Mouse (Mus musculus) brain, embryonic 14.5 days (tissue): ENCODE measurements around the gene Elmo1. TPM values are rescaled to one million over a fixed set of nuclear protein-coding genes. Genes with fewer than 3 reads are reported as not detected.

ENCODE experiments used
- DNase-seq: peaks from one replicate; pipeline ENCODE4 v3.0.0-alpha.2; 2011; ENCODE audit warnings: low read depth
- CTCF ChIP-seq: fragments of 200-500 bp; IDR thresholded peaks from 2 replicates; pipeline ENCODE4 v1.5.1; 2012; ENCODE audit warnings: inconsistent platforms, mild to moderate bottlenecking, moderate library complexity, borderline replicate concordance; ENCODE audit not compliant: insufficient read depth, insufficient read length; ENCODE audit errors: extremely low read depth
- POLR2A ChIP-seq: fragments of 200-500 bp; IDR thresholded peaks from 2 replicates; pipeline ENCODE4 v1.6.1; 2012; ENCODE audit warnings: mild to moderate bottlenecking, inconsistent platforms, borderline replicate concordance; ENCODE audit not compliant: poor library complexity, insufficient read depth, insufficient read length, severe bottlenecking; ENCODE audit errors: extremely low read depth
- polyA plus RNA-seq: library from polyadenylated mRNA; depleted of rRNA; stranded (reverse); fragments of >200 nt; gene quantifications from 2 replicates; pipeline ENCODE4 v1.2.3, GENCODE M21; 2012

The Elmo1 gene
- polyA plus RNA-seq, 1 experiment: 46.9 TPM

DNA sequence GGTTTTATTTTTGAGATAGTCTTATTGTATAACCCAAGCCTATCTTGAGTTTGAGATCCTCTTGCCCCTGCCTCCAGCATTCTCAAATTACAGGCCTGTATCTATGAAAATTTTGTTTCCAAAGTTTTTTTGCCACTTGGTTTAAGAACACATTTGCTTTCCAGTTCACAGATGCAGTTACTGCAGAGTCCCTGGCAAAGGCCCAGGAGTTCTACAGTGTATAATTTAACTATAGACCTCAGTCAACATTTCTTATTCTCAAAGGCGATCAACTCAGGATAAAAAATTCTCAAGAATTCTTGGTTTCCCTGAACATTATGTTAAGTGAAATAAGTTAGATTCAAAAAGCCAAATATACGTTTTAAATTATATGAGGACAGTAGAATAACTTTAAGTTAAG lies 115.3 kb downstream of the Elmo1 start:
- DNase-seq: no peak
- TF ChIP-seq POLR2A (no peak), CTCF (no peak)

DNA sequence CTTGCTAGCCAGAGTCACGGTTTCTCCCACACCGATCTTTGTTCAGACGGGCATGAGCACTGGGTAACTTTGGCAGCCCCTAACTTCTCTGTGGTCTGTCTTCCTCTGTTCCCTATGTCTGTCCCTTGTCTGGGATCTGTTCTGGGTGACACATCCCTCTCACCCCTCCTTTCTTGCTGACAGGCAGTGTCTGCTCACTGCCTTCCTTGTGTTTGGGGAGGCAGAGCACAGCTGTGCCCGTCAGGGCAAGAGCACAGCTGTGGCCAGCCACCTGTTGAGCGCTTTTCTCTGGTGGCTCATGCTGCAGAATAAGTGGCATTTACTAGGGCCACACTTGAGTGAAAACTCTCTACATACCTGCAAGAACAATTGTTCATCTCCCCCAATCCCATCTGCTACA lies 116.7 kb downstream of the Elmo1 start:
- no peak for TF ChIP-seq CTCF
- no peak for DNase-seq

GRCm38 (mm10) chr13:20207950-20208642 lies 117.7 kb downstream of the Elmo1 start:
- no peak for DNase-seq
- TF ChIP-seq POLR2A (no peak), CTCF (no peak)

GRCm38 (mm10) chr13:20208867-20209266 lies 118.5 kb downstream of the Elmo1 start:
- TF ChIP-seq POLR2A (no peak), CTCF (no peak)
- no peak for DNase-seq

GRCm38 (mm10) chr13:20211780-20212179 lies 121.4 kb downstream of the Elmo1 start:
- TF ChIP-seq CTCF (no peak), POLR2A (no peak)
- no peak for DNase-seq

DNA sequence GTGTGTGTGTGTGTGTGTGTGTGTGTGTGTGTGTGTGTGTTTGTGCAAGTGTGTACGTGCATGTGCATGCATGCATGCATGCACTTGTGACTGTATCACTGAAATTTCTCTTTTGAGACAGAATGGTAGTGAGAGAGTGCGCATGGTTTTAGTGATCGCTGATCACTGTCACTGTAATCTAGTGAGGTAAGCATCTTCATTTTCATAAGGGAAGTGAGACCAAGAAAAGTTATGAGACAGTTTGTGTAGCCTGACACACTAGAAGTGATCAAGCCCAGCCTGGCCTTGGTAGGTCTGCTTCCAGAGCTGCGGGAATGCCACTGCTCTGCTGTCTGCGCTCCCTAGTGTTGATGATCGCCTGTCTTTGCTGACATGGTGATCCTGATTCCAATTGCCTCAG lies 122.3 kb downstream of the Elmo1 start:
- TF ChIP-seq POLR2A: no peak
- TF ChIP-seq CTCF: no peak

DNA sequence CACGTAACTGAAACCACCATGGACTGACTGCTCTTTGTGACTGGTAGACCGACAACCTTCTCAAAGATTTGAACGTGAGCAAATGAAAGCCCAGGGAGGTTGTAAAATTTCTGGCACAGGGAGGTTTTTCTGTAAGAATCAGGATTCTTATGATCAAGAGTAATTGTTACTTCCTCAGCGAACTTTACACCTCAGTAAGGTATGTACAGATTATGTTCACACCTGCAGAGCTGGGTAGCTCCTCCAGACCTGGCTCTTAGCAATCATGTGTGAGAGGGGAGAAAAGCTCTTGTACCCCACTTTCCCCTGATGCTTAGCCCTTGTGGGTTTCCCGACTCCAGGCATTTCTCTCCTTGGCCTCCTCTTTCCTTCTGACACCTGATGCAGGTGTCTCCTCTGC lies 123.5 kb downstream of the Elmo1 start:
- DNase-seq: no peak
- TF ChIP-seq POLR2A: no peak
- TF ChIP-seq CTCF: no peak

More for the DNA sequence above, 122.3 kb downstream of the Elmo1 start:
- no peak for DNase-seq

DNA sequence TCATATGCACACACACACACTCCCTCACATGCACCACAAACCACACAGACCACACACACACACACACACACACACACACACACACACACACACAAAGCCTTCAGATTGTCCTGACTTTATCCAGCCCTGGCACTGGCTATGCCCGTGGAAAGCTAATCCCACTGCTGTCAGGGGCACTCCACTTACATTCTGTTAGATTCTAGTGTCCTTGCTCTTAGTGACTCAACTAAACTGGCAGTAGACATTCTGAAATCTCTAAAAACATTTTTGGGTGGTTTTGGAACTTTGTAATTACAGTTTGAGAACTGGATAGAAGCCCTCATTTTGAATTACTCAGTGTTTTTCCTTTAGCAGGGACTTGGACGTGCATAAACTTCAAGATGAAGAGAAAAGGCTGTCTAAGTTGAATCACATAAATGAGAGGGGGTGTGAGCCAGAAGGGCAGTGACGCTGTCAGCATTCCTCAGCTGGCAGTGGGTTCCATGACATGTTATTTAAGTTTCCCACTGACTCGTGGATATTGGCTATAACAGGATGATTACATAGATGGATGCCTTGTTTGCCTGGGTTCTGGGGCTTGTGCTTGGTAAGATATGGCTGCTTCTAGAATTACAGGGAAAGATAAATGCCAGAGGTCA lies 127.2 kb downstream of the Elmo1 start:
- no peak for TF ChIP-seq POLR2A
- no peak for TF ChIP-seq CTCF
- no peak for DNase-seq

GRCm38 (mm10) chr13:20218126-20218525 lies 127.7 kb downstream of the Elmo1 start:
- no peak for DNase-seq
- TF ChIP-seq POLR2A: no peak
- TF ChIP-seq CTCF: no peak

- TF ChIP-seq POLR2A: no peak
- TF ChIP-seq CTCF: no peak
- no peak for DNase-seq
Measured at GRCm38 (mm10) chr13:20220414-20220813, 130.0 kb downstream of the Elmo1 start.

DNA sequence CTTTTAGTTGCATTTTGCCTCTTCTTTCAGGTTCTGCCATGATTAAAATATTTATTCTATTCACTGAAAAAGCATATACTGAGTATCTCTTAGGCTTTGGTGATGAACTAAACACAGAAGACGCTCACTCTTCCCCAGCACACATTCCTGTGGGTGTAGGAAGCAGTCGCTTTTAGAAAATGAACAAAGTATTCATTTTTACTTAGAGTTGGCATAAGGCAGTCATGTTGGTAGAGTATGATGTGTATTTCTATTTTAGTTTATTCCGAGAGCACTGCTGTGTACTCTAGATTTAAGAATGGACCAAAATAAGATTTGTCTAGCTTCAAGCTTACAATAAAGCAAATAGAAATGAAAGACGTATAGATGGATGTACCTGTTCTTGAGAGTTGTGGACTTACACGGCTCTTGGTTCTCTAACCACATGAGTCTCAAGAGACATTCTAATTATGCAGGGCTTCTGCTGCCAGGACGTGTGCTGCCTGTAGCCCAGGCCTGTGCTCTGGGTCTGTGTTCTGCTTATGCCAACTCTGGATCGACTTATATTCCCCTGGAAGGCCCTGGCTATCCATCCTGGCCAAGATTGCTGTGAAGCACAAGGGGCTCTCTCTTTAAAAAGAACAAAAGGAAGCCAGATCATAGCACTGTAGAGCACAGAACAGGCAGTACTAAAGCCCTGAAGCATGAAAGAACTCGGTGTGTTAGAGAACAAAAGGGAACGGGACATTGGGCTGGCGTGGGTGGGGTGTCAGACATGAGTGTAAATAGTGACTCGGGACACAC lies 137.7 kb downstream of the Elmo1 start:
- TF ChIP-seq POLR2A (no peak), CTCF (no peak)
- peak; percentile 41 for DNase-seq
